Mouse (Mus musculus): Measurements from ENCODE around the gene Mak. TPM values are rescaled to one million over a fixed set of nuclear protein-coding genes. Genes with fewer than 3 reads are reported as not detected.

Gene Mak
- polyA plus RNA-seq, 1 experiment: 0.01 TPM

DNA sequence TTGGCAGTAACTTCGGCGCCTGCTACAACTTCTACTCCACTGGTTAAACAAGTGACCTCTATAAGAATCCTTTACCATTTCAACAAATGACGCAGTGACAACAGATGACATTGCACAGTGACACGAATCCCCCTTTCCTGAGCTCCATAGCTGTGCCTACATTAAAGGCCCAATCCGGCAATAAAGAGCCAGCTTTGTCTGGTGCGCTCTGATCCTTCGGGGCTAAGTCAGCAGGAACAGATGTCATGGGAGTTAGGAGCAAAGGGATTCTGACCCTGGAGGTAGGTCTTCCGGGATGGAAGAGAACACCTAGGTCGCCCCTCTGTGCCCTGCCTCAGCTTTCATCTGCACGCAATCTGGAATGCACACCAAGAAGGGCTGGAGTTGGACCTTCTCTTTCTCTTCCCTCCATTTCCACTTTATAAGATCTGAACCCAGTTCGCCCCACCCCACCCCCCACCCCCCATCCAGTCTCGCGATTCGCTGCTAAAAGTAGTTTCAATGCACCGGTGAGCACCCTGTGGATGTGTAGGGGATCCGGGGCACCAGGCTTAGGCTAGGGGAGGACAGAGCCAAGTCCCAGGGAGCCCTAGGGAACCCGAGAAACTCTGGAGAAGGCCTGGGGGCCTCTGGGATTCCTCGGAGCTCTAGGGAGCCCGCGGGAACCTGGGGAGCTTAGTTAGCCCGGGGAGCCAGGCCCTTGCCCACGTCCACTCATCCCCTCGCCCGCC is 651 bp downstream of the Mak start:
- WGBS: 15% methylated on average over 24 of the region's 24 CpGs
- no peak for DNase-seq (ENCODE audit: low read depth, low spot score)

DNA sequence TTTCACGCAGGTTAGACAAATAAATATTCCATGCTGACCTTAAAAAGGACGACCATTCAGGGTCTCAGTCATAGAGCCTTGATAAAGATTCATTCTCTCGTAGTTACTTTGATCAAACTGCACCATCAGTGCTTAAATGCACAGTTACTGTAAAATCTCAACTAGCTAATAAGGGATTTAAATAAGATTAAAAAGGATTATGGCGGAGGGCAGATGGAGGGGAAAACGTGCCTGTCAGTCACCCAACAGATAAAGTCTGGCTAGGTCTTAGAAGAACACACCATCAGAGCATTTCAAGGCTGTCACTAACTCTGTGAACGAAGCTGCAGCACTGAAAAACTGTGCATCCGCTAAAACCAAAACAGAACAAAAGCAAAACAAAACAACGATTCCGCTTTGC is 1.6 kb downstream of the Mak start:
- 58% methylated on average over 9 of the region's 9 CpGs for WGBS

DNA sequence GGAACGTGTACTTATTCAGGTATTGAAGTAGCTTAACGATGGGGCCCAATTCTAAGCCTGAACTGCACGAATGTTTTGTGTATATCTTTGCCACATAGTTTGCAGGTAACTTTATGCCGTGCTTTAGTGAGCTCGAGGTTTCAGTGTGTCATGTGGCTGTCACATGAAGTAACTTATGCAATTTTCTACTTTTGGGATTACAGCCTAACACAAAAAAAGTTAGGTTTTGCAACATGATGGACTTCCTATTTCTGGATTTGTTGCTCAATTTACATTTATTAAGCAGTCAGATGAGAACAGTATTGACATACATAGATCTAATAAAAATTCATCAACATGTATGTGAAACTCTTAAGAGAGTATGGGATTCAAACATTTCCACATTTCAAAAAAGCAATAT is 5.7 kb downstream of the Mak start:
- DNase-seq (ENCODE audit: low read depth, low spot score): no peak
- 70% methylated on average over 5 of the region's 5 CpGs for WGBS

More for the DNA sequence above, 1.6 kb downstream of the Mak start:
- DNase-seq (ENCODE audit: low read depth, low spot score): no peak

DNA sequence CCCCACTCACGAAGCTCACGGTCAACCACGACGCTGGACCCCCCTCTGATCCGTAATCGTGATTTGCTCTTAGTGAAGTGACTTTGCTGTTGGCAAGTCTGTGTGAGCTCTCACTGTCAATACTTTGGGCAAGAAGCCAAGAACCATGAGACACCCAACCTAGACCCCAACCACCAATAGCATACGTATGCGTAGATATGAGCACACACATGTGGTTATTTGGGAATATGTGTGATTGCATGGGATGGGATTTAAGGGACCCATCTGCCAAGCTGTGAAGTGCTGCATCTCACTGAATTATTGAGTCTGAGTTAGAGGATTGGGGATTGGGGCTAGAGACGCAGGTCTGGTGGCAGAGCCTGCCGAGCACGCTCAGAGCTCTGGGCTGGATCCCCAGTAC is 7.9 kb downstream of the Mak start:
- WGBS: 88% methylated on average over 11 of the region's 11 CpGs

DNA sequence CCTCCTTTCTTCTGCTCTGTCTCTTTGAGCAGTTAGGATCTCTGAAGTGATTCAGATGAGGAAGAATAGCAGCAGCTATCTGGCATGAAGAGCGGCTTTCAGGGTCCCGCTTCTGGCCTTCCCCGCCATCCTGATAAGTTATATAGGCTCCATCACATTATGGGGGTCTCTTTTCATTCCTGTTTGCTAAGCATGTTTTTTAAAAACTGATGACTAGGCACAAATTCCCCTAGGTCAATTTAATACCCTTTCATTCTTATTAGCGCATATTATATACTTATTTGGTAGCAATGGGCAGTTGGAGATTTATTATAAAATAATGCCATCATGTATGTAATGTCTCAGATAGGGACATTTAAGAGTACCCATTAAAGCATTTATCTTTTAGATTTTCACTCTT is 11.9 kb downstream of the Mak start:
- 95% methylated on average over 4 of the region's 4 CpGs for WGBS
- DNase-seq (ENCODE audit: low read depth, low spot score): no peak

More for the DNA sequence above, 7.9 kb downstream of the Mak start:
- DNase-seq (ENCODE audit: low read depth, low spot score): no peak

DNA sequence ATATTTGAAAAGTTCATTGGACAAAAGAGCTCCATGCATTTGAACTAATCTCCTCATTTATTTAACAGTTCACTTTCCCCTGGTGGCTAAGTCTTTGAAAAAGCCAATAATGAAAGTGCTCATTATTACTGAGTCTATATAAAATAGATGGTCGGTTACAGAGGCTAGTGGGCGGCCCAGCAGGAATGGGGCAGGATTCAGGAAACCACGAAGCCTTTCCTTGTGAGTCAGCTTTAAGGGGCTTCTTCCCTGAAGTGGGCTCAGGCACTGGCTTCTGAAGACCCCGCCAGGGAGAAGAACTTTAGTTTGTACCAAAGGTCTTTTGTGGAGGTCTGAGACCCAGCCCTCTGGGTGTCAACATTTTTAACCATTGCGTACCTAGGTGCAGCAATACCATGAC is 27.5 kb downstream of the Mak start:
- 67% methylated on average over 5 of the region's 5 CpGs for WGBS

DNA sequence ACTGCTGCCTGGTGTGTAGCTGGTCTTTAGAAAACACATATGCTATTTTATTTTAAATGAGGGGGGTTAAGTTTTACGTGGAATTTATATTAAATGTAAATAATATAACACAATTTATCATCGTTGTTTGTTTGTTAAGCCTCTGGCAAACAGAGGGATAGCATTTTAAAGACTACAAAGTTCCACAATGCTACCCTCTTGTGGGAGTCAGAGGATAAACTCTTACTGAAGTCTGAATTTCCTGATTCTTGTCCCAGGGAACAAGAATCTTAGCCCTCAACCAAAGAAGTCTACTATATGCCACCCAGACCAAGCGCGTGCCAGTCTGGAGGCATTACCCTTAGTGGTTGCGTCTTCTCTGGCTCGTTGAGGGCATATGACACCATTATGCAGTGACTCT is 32.2 kb downstream of the Mak start:
- WGBS: 76% methylated on average over 6 of the region's 6 CpGs
- DNase-seq (ENCODE audit: low read depth, low spot score): no peak

More for the DNA sequence above, 27.5 kb downstream of the Mak start:
- DNase-seq (ENCODE audit: low read depth, low spot score): no peak

DNA sequence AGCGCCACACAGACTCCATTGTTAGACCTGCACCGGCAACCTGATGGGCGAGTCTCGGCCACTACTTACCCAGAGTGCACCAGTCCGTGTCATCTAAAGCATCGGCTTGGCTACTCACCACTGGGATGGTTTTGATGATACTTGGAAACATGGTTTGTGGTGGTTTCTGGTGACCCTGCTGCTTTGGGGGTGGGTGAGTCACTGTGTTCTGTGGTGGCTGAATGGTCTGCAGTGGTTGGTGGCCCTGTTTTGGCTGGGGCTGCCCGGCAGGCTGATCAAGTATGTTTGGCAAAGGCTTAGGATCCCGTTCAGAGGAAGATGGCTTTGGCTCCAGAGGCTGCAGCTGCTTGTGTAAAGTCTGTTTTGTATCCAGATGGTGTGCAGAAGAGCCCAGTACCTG is 33.6 kb downstream of the Mak start:
- DNase-seq (ENCODE audit: low read depth, low spot score): no peak
- WGBS: 85% methylated on average over 8 of the region's 8 CpGs

DNA sequence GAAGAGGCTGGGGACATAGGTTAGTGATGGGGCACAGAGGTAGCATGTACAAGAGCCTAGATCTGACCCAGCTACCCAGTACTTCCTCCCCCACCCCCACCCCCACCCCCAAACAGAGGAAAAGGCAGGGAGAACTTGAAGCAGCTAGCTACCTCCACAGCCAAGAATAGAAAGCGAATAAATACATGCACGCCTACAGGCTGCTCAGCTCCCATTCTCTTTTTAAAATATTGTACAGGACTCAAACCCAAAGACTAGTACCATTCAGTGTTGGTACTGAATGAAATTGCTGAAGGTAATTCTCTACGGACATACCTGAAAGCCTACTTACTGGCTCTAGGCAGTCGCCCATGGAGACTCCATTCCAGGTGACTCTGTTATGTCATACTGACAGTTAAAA is 37.0 kb downstream of the Mak start:
- no peak for DNase-seq (ENCODE audit: low read depth, low spot score)
- 90% methylated on average over 4 of the region's 4 CpGs for WGBS

DNA sequence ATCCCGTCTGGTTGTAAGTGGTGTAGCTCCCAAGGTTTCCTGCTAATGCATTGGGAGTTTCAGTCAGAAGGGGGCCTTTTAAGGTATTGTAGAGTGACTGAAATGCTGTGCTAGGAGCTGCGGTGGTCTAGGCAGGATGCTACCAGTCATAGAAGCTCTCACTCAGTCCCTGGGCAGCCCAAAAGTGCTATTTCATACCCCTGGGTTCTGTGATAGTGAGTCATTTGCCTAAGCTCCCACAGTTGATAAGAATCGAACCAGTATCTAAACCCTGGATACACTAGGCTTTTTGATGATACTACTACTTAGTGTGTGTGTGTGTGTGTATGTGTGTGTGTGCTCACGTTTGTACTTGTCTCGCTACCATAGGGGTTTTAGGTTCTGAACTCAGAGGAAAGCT is 49.4 kb downstream of the Mak start:
- no peak for DNase-seq (ENCODE audit: low read depth, low spot score)
- WGBS: 75% methylated on average over 5 of the region's 5 CpGs

DNA sequence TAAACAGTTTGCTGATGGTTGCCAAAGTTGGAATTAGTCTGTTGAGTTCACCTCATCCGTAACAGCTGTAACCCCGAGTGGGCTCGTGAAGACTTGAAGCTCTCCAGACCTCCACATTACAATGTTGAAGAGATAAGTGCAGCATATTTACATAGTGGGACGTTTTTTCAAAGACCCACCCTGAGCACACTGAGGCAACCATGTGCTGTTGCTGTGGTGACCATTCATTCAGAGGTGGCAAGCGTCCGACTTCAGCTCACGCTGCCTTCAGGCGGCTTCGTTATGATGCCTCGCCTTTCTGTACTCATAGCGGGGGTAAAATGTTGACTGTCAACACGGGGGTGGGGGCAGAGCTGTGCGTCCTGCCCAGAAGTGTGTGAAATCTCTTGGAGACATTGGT is 57.4 kb downstream of the Mak start:
- DNase-seq (ENCODE audit: low read depth, low spot score): no peak
- 56% methylated on average over 13 of the region's 13 CpGs for WGBS

DNA sequence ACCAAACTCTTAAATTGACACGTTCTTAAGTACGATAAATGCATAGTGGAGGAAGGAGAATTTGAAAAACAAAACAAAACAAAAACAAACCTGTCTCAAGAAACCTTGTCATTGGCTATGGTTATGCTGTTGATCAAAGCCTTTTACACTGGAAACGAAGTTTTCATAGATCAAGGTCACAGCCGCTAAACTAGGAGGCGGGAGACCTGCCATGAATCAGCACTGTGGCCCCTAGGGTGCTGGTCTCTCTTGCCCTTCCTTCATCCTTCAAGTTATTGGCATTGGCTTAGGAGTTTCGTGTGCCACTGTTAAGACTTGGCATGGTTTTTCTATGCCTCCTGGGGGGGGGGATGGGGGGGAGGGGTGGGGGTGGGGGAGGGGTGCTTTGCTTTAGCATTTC is 57.9 kb downstream of the Mak start:
- 89% methylated on average over 6 of the region's 6 CpGs for WGBS
- no peak for DNase-seq (ENCODE audit: low read depth, low spot score)

DNA sequence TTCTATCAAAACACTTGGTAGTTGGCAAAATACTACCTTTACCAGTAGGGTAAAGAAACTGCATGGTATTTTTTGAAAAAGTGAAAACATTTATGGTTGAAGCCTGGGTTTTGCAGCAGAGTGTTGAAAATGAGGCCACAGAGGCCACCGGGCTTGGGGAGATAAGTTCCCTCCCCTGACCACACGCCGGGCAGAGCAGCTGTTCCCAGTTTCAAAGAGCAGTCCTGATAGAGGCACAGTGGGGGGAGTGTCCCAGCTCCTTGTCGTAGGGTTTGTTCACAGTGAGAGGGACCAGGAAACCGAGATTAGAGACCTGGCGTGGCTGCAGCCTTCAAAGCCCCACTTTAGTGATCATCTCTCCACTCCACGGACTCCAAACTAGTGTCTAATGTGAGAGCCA is 59.0 kb downstream of the Mak start:
- WGBS: 82% methylated on average over 7 of the region's 7 CpGs

DNA sequence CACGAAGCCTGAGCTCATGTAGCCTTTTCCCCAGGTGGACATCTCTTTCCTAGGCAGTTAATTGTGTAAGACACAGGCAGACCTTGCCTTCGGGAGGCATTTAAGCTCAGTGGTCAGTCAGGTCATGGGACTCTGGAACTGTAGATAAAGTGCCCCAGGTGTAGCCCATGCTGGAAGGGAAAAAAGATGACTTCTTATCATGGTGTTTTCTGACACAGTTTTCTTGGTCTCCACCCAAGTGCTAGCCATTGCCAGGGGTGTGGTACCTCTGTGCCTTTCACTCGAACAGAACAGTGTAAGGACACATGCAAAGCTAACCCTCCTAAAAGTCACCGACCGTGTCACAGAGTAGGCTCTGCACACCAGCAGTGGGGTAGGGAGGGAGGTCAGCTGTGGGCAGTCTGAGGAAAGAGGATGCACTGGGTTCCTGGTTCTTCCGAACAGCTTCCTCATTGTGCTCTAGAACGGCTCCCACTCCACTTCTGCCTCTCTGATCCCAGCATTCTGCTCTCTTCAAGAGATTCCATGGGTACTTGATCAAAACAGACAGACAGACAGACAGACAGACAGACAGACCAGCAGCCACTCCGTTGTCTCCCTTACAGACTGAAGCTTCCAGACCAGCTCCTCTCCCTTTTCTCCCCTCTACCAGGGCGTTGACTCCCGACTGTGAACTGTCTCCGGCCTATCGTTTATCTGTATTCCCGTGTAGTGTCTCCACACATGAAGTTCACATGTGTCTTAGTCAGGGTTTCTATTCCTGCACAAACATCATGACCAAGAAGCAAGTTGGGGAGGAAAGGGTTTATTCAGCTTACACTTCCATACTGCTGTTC is 60.5 kb downstream of the Mak start:
- WGBS: 88% methylated on average over 13 of the region's 13 CpGs
- DNase-seq (ENCODE audit: low read depth, low spot score): no peak

More for the DNA sequence above, 59.0 kb downstream of the Mak start:
- no peak for DNase-seq (ENCODE audit: low read depth, low spot score)

DNA sequence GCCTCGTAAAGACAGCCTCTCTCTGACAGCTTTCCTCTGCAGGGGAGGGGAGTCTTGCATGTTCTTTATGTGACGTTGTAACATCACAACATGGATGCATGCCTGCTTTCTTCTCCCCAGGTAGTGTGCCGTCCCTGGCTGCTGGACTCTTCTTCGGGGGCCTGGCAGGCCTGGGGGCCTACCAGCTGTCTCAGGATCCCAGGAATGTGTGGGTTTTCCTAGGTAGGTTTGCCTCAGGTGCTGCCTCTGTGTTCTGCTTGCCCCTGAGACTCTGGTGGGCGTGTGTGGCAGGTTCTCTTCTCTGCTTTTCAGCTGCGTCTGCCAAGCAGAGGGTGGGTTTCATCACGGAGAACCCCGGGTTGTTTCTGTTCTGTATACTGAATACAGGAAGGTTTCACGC is 61.3 kb downstream of the Mak start:
- DNase-seq (ENCODE audit: low read depth, low spot score): no peak
- WGBS: 94% methylated on average over 9 of the region's 9 CpGs

DNA sequence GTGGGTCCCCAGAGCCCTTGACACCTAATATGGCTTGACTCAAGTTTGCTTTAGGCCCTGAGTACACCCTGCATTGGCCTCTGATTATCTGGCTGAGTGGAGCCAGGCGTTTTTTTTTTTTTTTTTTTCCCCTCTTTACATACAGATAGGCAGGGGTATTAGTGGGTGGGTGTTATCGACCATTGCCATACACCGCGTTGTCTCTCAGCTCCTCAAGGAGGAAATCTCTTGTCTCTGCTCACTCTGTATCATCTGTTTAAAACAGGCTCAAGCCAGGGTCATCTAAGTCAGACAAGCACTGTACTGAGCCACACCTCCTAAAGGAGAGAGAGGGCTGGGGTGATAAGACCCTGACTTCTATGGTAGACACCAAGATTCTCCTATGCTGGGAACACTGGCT is 61.7 kb downstream of the Mak start:
- DNase-seq (ENCODE audit: low read depth, low spot score): no peak
- 88% methylated on average over 4 of the region's 4 CpGs for WGBS

DNA sequence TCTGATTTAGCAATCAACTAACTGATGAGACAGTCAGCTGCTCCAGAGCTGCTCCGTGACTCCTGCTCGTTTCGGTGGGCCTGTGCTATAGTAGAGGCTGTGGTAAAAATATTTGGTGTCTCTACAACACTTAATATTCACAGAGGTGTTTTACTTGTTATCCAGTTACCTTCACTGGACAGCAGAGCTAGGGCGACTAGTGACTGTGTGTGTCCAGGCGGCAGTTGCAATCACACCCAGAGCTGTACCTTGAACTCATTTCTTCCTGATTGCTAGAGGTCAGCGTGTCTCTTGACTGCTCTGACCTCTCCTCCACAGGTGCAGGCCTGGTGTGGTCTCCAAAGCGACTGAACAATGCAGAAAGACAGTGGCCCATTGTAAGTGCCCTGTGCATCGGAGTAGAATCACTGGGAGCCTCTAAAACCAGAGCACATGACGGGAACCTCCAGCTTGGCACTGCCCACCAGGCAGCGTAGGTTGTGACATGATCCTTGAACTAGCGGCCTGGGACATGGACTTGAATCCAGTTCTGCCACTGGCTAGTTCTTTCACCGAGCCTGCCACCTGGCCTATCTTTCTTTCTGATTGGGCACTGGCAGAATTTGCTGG is 62.6 kb downstream of the Mak start:
- no peak for DNase-seq (ENCODE audit: low read depth, low spot score)
- WGBS: 20% methylated on average over 12 of the region's 12 CpGs

DNA sequence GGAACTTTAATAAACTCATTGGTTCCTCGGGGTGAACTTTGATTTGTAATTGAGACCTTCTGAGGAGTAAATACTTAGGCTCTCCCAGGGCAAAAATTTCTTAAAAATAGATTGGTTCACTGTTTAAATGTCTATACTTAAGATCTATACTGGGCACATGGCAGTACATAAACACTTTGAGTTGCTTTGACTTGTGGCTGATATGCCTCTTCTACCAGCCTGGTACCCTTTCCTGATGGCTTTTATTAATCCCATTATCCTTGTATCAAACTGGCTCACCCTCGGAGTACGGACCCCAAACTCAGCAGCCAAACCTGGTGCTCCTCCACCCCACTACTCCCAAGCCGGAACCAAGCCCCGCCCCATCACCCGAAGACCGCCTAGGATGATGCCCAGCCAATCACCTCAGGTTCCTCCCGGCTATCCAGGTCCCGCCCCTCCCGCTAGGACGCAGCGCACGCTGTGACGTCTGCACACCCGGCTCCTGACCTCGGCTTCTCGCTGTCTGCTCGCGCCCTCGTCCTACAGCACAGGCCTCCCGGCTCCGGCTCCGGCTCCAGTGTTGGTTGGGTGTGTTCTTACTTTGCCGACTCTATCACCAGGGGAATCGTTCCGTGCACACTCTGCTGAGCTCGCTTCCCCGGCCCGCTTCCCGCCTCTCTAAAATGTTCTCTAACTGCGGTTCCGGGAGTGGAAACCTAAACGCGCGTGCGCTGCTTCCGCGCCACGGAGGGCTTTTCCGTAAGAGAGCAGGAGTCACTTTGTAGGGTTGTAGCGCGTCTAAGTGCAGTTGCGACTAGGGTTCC is 63.5 kb downstream of the Mak start, which contains the start of gene Tmem14c:
Gene Tmem14c (plus strand): TSS at position 464 of the 806 bp plus-strand sequence.
- peak; percentile 74 for DNase-seq (ENCODE audit: low read depth, low spot score)
- WGBS: under 1% methylated on average over 43 of the region's 43 CpGs

DNA sequence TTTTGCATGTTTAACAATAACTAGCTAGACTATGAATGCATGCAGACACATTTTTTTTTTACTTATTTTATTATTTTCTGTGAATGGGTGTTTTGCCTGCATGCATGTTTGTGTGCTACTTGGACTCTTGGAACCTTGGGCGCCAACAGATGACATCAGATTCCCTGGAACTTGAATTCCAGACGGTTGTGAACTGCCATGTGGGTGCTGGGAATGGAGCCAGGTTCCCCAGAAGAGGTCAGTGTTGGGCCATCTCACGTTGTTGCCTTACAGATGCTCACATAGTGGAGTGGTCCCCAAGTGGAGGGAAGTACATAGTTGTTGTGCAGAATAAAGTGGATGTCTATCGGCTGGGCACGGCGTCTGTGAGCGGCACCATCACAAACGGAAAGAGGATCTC is 70.6 kb downstream of the Mak start:
- DNase-seq (ENCODE audit: low read depth, low spot score): no peak
- WGBS: 80% methylated on average over 8 of the region's 8 CpGs

DNA sequence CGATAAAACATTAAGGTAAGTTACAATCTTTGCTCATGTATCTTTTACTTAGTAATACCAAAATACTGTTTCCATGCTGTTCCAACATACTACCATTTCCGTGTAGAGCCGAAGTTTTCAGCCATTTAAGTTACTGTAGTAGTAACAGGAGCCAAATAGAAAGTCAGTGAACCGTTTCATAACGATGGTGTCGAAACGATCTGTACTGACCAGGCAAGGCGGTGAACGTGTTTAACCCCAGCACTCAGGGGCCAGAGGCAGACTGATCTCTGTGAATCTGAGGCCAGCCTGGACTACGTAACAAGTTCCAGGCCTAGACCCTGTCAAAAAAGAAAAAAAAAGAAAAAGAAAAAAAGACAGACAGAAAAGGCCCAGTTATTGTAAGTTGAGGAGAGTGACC is 71.2 kb downstream of the Mak start:
- 91% methylated on average over 10 of the region's 10 CpGs for WGBS
- DNase-seq (ENCODE audit: low read depth, low spot score): no peak

Measured in large intestine, adult 2 months (tissue).